Mouse (Mus musculus): ENCODE measurements around the gene Fam207a.

Gene Fam207a

DNA sequence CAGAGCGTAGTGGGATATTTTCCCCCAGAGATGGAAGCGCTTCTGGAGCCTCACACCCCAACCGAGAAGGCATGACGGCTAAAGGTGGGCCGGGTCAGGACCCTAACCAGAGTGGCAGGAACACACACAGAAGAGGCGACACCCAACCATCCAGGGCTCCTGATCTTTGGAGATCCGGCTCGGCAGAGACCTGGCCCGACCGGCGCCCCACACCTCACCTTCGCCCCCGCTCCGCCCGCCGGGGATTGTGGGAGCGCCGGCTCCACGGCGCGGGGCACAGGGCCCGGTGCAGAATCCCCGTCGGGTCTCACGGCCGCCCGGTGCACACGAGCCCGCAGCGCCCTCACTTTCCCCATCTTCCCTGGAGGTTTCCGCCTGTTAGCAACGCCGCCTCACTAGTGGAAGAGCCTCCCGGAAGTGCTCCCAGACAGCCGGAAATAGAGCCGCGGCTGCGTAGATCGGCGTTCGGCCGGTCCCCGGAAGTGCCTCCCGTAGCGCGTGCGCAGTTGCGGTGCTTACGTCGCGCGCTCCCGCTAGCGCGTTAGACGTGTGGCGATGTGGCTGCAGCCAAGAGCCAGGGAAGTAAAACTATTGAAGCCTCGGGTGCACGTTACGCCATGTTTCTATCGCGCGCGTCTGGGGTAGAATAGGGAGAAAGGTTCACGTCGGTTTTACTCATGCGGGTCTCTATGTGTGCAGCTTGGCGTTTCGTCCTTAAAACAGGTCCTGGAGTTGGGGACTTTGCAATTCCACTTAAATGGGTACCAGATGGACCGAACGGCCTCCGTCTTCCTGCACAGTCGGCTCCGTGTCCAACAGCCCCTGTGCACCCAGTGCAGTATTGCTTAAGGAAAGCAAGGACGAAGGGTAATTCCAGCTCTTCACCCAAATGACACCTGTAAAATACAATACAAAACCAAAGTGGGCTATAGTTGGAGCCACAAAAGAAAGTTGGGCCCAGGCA is at the start of gene Fam207a:
Gene Fam207a (minus strand): TSS at position 401 of the 964 bp plus-strand sequence.
- DNase-seq (ENCODE audit: inconsistent age in 2 of 2, low spot score in 1 of 2), result peak; percentile 96 to 97

DNA sequence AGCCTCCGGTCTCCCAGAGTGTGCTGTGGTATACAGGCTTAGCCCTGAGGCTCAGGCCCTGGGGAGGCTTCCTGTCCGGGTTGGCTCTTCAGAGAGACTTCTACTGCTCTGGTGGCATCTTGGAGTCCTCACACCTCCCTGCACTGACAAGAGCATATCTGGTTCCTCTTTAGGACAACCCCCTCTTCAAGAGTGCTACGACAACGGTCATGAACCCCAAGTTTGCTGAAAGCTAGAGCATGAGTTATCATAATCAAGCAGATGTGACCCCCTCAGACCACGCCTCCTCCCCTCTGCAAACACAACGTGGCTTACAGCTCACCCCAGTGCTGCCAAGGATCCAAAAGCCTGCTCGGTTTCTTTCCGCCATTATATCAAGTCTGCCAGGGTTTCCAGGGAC is 49.4 kb upstream of the Fam207a start:
- DNase-seq (ENCODE audit: inconsistent age in 2 of 2, low spot score in 1 of 2), result no peak

- no peak for DNase-seq (ENCODE audit: inconsistent age in 2 of 2, low spot score in 1 of 2)
Measured at GRCm38 (mm10) chr10:77561508-77561907, 45.9 kb upstream of the Fam207a start.

DNA sequence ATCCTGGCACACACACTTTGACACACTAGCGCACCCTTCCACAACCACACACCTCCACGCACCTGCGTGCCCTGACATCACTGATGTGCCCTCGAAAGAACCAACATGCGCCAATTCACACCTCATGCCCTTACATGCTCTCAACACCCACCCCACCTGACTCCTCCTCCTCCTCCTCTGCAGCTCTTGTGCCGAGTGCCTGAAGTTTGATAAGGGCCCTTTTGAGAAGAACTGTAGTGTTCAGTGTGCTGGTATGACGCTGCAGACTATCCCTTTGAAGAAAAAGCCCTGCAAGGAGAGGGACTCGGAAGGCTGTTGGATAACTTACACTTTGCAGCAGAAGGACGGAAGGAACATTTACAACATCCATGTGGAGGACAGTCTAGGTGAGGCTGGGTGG is 45.2 kb upstream of the Fam207a start:
- no peak for DNase-seq (ENCODE audit: inconsistent age in 2 of 2, low spot score in 1 of 2)

DNA sequence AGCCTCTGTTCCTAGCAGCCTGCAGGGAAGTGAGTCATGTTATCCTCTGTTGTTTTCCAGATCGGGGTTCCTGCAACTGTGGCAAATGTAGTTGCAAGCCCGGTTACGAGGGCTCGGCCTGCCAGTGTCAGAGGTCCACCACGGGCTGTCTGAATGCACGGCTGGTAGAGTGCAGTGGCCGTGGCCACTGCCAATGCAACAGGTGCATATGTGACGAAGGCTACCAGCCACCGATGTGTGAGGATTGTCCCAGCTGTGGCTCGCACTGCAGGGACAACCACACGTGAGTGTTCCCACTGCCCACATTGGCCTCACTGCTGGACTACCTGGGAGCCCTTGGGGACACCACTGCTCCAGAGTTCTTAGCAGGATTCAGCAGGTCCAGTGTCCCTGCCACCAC is 44.5 kb upstream of the Fam207a start:
- no peak for DNase-seq (ENCODE audit: inconsistent age in 2 of 2, low spot score in 1 of 2)

GRCm38 (mm10) chr10:77557641-77558040 is 42.1 kb upstream of the Fam207a start:
- DNase-seq (ENCODE audit: inconsistent age in 2 of 2, low spot score in 1 of 2), result peak in 1 of 2 experiments; percentile 47

DNA sequence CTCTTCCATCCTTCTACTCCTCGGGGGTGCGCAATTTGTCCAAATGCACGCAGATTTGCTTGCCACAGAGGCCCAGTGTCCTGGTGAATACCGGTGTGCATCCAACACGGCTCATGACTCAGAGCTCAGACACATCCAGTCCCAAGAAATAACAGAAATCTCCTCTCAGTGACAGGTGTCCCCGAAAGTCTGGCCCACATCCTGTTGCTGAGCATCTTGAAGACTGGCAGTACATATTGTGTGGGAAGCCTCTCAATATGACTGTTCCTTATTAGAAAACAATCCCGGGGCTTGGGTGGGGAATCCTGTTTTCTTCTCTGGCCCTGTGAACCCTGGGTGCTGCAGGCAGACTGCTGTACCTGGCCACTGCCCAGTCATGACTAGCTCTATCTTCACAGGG is 41.0 kb upstream of the Fam207a start:
- DNase-seq (ENCODE audit: inconsistent age in 2 of 2, low spot score in 1 of 2), result no peak

GRCm38 (mm10) chr10:77554918-77555317 is 39.3 kb upstream of the Fam207a start:
- DNase-seq (ENCODE audit: inconsistent age in 2 of 2, low spot score in 1 of 2), result no peak

GRCm38 (mm10) chr10:77553285-77553684 is 37.7 kb upstream of the Fam207a start:
- no peak for DNase-seq (ENCODE audit: inconsistent age in 2 of 2, low spot score in 1 of 2)

DNA sequence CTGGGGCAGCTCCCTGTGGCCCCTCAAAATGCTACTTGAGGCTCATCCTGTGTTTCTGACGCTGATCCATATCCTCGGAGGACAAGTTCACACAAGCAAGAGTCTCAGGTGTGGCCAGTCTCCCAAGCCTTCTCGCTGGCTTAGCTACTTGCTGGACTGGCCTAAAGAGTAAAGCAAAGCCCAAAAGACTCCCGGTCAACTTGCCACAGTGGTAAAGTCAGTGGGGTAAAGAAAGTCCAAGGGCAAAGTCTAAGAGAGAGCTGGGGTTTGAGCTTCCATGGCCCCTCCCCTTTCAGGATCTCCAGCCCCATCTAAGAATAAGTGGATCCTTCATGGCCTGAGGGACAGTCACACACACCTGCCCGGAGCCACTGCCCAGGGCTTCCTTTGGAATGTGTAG is 36.6 kb upstream of the Fam207a start:
- no peak for DNase-seq (ENCODE audit: inconsistent age in 2 of 2, low spot score in 1 of 2)

DNA sequence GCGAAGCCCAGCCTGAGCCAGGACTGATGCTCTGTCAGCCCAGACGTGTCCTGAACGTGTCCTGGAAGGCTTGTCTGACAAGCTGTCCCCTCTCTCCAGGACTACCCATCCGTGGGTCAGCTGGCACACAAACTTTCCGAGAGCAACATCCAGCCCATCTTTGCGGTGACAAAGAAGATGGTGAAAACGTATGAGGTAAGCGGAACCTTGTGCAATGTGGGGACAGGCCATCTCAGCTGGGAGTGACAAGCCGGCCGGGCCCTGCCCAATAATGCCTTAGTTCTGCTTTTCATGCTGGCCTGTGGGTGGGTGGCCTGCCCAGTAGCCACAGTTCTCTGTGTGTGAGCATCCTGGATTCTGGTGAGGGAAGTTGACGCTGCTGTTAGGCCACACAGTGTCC is 35.3 kb upstream of the Fam207a start:
- DNase-seq (ENCODE audit: inconsistent age in 2 of 2, low spot score in 1 of 2), result peak; percentile 30 to 49

DNA sequence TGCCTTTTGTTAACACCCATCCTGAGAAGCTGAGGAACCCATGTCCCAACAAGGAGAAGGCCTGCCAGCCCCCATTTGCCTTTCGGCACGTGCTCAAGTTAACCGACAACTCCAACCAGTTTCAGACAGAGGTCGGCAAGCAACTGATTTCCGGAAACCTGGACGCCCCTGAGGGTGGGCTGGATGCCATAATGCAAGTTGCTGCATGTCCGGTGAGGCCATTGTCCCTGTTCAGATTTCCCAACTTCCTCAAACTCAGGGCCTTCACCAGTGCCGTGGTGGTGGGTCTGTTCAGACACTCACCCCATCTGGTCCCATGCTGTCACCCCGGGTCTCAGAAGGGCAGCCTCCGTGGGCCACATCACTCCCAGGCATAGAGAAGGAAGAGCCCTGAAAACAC is 33.0 kb upstream of the Fam207a start:
- DNase-seq (ENCODE audit: inconsistent age in 2 of 2, low spot score in 1 of 2), result no peak

DNA sequence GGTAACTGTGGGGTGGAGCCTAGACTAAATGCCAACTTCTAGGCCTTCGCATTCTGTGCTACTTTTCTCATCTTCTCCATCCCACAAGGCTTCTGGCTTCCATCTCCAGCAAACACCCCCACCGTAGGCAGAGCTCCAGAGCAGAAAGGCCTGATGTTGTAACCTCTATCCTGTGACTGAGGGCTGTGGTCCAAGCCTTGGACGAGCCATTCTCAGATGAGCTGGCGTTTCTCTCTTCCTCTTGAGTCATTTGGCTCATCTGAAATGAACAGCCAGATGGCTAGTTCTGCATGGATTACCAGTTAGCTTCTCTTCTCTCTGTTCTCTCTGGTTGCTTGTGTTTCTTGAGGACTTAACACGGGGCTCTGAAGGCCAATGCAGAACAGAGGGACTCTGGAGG is 29.3 kb upstream of the Fam207a start:
- peak; percentile 49 to 82 for DNase-seq (ENCODE audit: inconsistent age in 2 of 2, low spot score in 1 of 2)

- peak; percentile 31 to 57 for DNase-seq (ENCODE audit: inconsistent age in 2 of 2, low spot score in 1 of 2)
Measured at GRCm38 (mm10) chr10:77543226-77543625, 27.6 kb upstream of the Fam207a start.

DNA sequence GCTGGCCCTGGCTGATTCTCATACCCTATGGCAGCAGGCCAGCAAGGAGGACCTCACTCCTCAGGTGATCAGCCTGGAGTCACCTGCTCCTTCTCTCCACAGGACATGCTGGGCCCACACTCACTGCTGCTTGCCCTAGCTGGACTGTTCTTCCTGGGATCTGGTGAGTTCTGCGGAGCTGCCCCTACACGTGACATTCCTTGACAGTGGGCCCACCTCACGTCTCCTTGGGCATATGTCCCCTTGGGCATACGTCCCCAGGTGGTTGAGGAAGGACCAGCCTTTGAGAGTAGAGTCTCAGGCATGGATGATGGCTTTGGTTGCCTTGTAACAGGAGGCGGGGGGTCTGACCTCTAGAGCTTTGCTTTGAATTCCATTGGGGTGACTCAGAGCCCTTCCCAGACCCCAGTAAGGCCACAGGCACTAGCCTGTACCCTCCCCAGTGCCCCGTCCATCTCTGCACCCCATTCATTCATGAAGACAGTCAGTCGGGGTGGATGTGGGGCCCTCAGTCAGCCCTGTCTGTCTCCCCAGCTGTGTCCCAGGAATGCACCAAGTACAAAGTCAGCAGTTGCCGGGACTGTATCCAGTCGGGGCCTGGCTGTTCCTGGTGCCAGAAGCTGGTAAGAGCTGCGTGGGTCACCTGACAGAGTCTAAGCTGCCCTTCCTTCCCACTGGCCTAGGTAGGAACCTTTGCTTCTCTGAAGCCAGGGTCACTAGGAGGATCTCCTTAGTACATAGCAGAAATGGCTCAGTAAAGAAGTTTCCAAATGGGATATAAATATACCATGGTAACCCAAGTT is 26.5 kb upstream of the Fam207a start:
- DNase-seq (ENCODE audit: inconsistent age in 2 of 2, low spot score in 1 of 2), result no peak

- peak in 1 of 2 experiments; percentile 30 for DNase-seq (ENCODE audit: inconsistent age in 2 of 2, low spot score in 1 of 2)
Measured at GRCm38 (mm10) chr10:77540576-77541102, 25.1 kb upstream of the Fam207a start.

- no peak for DNase-seq (ENCODE audit: inconsistent age in 2 of 2, low spot score in 1 of 2)
Measured at GRCm38 (mm10) chr10:77539320-77539945, 23.8 kb upstream of the Fam207a start.

- DNase-seq (ENCODE audit: inconsistent age in 2 of 2, low spot score in 1 of 2), result no peak
Measured at GRCm38 (mm10) chr10:77537215-77538209, 21.9 kb upstream of the Fam207a start.

DNA sequence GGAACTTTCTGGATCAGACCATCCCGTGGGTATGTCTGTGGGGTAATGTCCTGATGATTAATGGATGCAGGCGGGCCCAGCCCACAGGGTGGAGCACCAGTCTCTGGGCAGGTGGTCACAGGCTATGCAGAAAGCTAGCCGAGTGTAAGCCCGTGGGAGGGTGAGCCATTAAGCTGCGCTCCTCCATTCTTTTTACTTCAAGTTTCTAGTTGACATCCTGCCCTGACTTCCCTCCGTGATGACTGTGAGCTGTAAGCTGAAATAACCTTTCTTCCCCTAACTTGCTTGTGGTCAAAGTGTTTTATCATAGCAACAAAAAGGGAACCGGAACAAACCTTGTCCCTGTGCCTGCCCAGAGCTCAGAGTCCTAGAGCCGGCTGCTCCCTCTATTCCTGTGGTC is 21.1 kb upstream of the Fam207a start:
- no peak for DNase-seq (ENCODE audit: inconsistent age in 2 of 2, low spot score in 1 of 2)

DNA sequence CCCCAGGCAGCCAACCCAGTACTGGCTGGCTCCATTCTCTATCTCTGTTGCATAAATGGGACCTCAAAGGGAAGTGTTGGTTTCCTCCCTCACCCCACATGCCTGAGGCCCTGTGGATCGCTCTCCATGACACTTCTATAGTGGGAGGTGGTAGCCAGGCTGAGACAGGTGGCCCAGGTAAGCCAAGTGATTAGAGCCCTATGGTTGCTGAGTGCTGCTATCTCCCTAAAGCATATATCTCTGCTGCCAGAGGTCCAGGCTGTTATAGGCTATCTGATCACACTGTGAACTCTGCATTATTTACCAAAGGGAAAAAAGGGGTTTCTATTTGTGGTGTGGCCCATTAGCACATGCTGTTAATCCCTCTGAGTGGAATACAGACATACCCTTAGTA is 16.4 kb upstream of the Fam207a start:
- no peak for DNase-seq (ENCODE audit: inconsistent age in 2 of 2, low spot score in 1 of 2)
